Mouse (Mus musculus): ENCODE results near the gene Gm49396.

GRCm38 (mm10) chr7:30594510-30595024, 31.4 kb downstream of the Gm49396 start:
- TF ChIP-seq CTCF (IDR thresholded peaks at IDR 0.05; ENCODE audit: borderline replicate concordance, insufficient read depth, low read length) (no peak), POLR2A (IDR thresholded peaks at IDR 0.05; ENCODE audit: low read depth, low read length) (no peak)

Data from embryonic fibroblast, embryonic 13.5 days (primary cell).